Mouse (Mus musculus) CD4-positive, CD25-positive, alpha-beta regulatory T cell, adult 4 months (primary cell): ENCODE data around the gene Polr2e. TPM values are rescaled to one million over a fixed set of nuclear protein-coding genes. Genes with fewer than 3 reads are reported as not detected.
A peak's percentile ranks its signal among the peaks of the same experiment; 100 is the strongest.

Experiments used
- ATAC-seq: one replicate; pipeline ENCODE4 v1.8.0; 2017
- polyA plus RNA-seq, 2 experiments: library from polyadenylated mRNA; unstranded; fragments of 100-300 nt; shearing (Covaris generic); gene quantifications; one replicate each; pipeline ENCODE4 v1.2.1; 2017

Polr2e gene
- polyA plus RNA-seq, 2 experiments from 2014 or later: 194 to 220 TPM

- ATAC-seq: peak; percentile 86
Observed at GRCm38 (mm10) chr10:80016511-80016910, 23.1 kb downstream of the Polr2e start, which contains the start of gene Arhgap45. Arhgap45 (plus strand) TSS chr10:80016653.

GRCm38 (mm10) chr10:80015583-80015982, 24.0 kb downstream of the Polr2e start:
- ATAC-seq: no peak

GRCm38 (mm10) chr10:80014484-80015290, 24.9 kb downstream of the Polr2e start:
- no peak for ATAC-seq

- ATAC-seq: no peak
Observed at GRCm38 (mm10) chr10:80013609-80014008, 26.0 kb downstream of the Polr2e start.

DNA sequence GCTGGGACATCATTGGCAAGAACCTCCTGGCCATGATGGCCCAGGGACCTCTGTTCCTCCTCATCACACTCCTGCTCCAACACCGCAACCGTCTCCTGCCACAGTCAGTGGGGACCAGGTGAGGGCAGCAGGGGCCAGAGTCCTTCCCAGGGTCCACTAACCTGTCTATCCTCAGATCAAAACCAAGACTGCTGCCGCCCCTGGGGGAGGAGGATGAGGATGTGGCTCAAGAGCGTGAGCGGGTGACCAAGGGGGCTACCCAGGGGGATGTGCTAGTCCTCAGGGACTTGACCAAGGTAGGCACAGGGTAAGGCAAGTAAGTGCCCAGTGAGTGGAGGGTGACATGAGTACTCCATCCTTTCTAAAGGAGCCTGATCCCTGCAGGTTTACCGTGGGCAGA, 27.9 kb downstream of the Polr2e start:
- ATAC-seq: no peak

GRCm38 (mm10) chr10:80004233-80004705, 35.3 kb downstream of the Polr2e start:
- no peak for ATAC-seq

- ATAC-seq: no peak
Observed at GRCm38 (mm10) chr10:80003374-80004232, 36.0 kb downstream of the Polr2e start.

GRCm38 (mm10) chr10:80002829-80003228, 36.8 kb downstream of the Polr2e start:
- no peak for ATAC-seq

- ATAC-seq: no peak
Observed at GRCm38 (mm10) chr10:80001945-80002344, 37.6 kb downstream of the Polr2e start.

- no peak for ATAC-seq
Observed at GRCm38 (mm10) chr10:79997819-79998218, 41.8 kb downstream of the Polr2e start.

DNA sequence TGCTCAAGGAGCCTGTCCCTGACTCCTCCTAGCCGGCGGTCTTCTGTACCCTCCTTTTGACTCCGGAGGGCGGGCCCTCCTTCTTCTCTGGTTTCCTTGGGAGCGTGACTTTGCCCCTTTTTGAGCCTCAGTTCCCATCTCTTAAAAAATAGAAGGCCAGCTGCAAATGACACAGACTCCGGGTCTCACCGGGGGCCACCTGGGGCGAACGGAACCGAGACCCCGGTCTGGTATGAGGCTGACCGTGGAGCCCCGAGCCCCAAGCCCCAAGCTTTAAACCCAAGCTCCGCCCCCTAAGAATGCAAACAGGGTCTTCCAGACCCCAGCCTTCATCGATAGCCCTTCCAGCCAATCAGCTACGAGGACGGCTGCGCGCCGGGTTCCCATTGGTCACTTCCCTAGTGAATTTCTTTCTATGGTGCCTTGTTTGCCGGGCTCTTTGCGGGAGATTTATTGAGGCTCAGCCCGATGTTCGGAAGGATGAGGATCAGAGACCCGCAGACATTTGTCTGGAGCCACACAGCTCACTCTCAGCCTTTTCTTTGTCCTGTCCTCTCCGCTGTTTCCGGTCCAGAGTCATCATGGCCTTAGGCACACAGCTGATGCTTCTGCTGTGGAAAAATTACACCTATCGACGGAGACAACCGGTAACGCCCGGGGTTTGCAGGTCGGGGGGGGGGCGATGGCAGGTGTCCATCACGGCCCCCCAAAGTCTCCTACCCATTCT, 42.4 kb downstream of the Polr2e start:
- peak; percentile 25 for ATAC-seq

- peak; percentile 93 for ATAC-seq
Observed at GRCm38 (mm10) chr10:79996272-79997033, 43.1 kb downstream of the Polr2e start, which contains the start of gene Abca7. Abca7 (plus strand) TSS chr10:79996494.

GRCm38 (mm10) chr10:79995636-79996035, 44.0 kb downstream of the Polr2e start:
- peak; percentile 16 for ATAC-seq

DNA sequence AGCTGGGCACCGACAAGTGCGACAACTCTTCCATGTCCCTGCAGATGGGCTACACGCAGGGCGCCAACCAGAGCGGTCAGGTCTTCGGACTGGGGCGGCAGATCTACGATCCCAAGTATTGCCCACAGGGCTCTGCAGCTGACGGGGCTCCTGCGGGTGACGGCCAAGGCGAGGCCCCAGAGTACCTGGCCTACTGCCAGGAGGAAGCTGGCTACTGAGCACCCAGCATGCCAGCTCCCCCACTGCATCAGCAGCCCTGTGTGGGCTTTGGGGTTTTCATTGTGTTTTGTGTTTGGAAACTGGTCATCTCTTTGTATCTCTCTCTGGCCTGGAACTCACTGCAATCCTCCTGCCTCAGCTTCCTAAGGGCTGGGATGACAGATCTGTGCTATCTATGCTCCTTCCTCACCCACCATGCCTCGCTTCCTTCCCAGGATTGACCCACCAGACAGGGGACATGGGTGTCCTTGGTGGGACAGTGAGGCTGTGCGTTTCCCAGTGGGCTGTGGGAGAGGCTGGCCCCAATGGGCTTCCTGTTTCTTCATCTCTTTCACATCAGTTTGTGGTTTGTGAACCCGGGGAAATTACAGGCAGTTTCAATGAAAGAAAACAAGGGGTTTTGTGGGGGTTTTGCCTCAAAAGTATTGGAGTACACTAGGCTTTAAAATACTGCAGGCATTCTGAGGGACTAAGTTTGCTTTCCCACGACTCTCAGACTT, 45.0 kb downstream of the Polr2e start:
- peak; percentile 17 for ATAC-seq

DNA sequence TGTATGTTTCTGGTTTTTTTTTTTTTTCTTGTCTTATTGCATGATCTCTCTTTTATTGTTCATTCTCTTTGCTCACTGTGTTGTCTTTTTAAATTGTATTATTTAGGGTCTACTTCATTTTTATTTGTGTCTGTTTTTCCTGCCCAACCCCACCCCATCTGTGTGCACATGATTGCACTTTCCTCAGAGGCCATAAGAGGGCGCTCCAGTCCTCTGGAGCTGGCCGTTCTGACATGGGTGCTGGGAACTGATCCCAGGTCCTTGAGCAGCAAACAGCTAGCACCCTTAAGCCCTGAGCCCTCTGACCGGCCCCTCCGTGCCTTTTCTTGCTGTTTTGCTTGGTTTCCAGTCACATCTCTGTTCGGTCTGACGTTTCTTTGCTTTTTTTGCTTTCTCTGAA, 48.0 kb downstream of the Polr2e start:
- ATAC-seq: no peak

DNA sequence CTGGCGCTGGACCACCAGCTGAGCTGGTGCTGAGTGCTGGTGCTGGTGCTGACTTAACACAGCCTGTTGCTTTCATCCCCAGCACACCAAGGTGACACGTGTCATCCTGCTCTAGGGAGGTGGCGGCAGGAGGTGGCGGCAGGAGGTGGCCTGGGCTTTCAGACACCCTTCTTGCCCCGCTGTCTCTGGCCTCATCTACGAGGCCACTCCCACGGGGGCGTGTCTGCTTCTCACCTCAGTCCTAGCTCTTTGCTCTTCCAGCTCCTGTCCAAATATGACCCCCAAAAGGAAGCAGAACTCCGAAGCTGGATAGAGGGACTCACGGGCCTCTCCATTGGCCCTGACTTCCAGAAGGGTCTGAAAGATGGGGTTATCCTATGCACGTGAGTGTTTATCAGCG, 48.5 kb downstream of the Polr2e start:
- ATAC-seq: no peak

- no peak for ATAC-seq
Observed at GRCm38 (mm10) chr10:79989870-79990269, 49.7 kb downstream of the Polr2e start.

DNA sequence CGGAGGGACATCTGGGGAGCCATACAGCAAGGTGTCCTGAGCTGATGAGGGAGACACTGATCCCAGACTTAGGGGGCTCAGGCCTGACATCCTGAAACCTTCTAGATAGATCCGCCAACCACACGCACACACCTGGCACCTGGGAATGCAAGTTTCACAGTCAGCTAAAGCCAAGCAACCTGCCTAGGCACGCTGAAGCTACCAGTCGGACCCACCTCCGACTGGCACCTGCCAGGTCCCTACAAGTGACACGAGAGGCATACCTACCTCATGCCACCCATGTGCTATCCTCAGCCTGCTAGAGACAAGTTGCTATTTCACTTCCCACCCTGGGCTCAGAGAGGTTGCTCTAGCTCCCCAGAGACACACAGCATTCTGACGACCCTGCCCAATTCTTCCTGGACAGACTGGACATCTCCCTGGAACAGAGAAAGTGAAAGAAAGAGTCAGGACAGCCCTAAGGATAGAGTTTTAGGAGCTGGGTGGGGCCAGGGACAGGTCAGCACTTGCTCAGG, 50.3 kb downstream of the Polr2e start:
- no peak for ATAC-seq

GRCm38 (mm10) chr10:79988506-79989271, 50.9 kb downstream of the Polr2e start, which contains the start of gene Cnn2:
Cnn2 (plus strand) TSS chr10:79988584.
- ATAC-seq: peak; percentile 7
